21 mouse cellular contexts compared by ENCODE assay signal in genomic region chr19:5485371-5485770, GRCm38 (mm10). TPM values are rescaled to one million over a fixed set of nuclear protein-coding genes. Genes with fewer than 3 reads are reported as not detected.
DNase-seq lines count a peak whose midpoint lies in the region; ATAC-seq and TF ChIP-seq lines count a peak whose summit lies in the region.
"Had no signal": no experiment of that assay in that cellular context is flagged by ENCODE, and none has a peak within 500 bp of the region (broad histone marks: within the 10 kb centered on the region; RNA-seq: fewer than 3 reads in every experiment).

No protein-coding gene starts in this region.

- 11% methylated on average over 8 of the region's 8 CpGs for WGBS in cerebellum, adult 2 months
- WGBS in limb, embryonic 15.5 days = 91% methylated on average over 8 of the region's 8 CpGs
- WGBS in limb, embryonic 10.5 days = 95% methylated on average over 8 of the region's 8 CpGs
- WGBS in neural tube, embryonic 13.5 days = 96% methylated on average over 8 of the region's 8 CpGs
- WGBS in neural tube, embryonic 15.5 days = 95% methylated on average over 8 of the region's 8 CpGs

- peak in 1 of 2 experiments; percentile 73 for DNase-seq in cerebellum, adult 2 months
- DNase-seq in cerebellum, postnatal 10 days = no peak
- DNase-seq in limb, embryonic 10.5 days (ENCODE audit: low spot score) = no peak
- DNase-seq in adrenal gland, adult 18-20 months (ENCODE audit: low spot score in 2 of 2) = no peak
- DNase-seq: adrenal gland, postnatal 36 days; forebrain, postnatal 0 days; gastrocnemius, postnatal 14 days; heart, adult 18-20 months; layer of hippocampus, adult 9-11 months had no signal

- no peak for ATAC-seq in limb, embryonic 15.5 days (ENCODE audit: insufficient number of reproducible peaks, low FRiP score, low TSS enrichment, low read depth)
- no peak for ATAC-seq in neural tube, embryonic 13.5 days (ENCODE audit: low read depth)
- ATAC-seq in neural tube, embryonic 15.5 days (ENCODE audit: low FRiP score) = no peak
- ATAC-seq: forebrain, postnatal 0 days; hindbrain, postnatal 0 days; intestine, embryonic 16.5 days; midbrain, embryonic 16.5 days had no signal

- no peak overlapping the region for H3K9ac ChIP-seq in limb, embryonic 15.5 days
- 0 out of 2 replicates have a peak overlapping the region, but pooled peaks have one; percentile 1 for H3K9ac ChIP-seq in neural tube, embryonic 13.5 days
- H3K9ac ChIP-seq in neural tube, embryonic 15.5 days (replicated peaks) = no peak overlapping the region
- H3K9ac ChIP-seq: forebrain, postnatal 0 days; kidney, embryonic 15.5 days; liver, embryonic 14.5 days had no signal

- TF ChIP-seq POLR2A in cerebellum, adult 2 months (IDR thresholded peaks at IDR 0.05; ENCODE audit: borderline replicate concordance, insufficient read depth, low read length) = no peak

- peaks cover 60% of the 10 kb centered on the region for H3K36me3 ChIP-seq in limb, embryonic 15.5 days
- peaks cover 65% of the 10 kb centered on the region for H3K36me3 ChIP-seq in limb, embryonic 10.5 days
- peaks cover 62% of the 10 kb centered on the region for H3K36me3 ChIP-seq in neural tube, embryonic 13.5 days
- peaks cover 44% of the 10 kb centered on the region for H3K36me3 ChIP-seq in neural tube, embryonic 15.5 days

- H3K9me3 ChIP-seq in limb, embryonic 15.5 days = no peaks in the 10 kb centered on the region
- H3K9me3 ChIP-seq in limb, embryonic 10.5 days (replicated peaks) = no peaks in the 10 kb centered on the region
- no peaks in the 10 kb centered on the region for H3K9me3 ChIP-seq in neural tube, embryonic 13.5 days
- no peaks in the 10 kb centered on the region for H3K9me3 ChIP-seq in neural tube, embryonic 15.5 days (replicated peaks)
- H3K9me3 ChIP-seq: forebrain, embryonic 10.5 days; heart, embryonic 12.5 days; kidney, embryonic 15.5 days; midbrain, embryonic 10.5 days had no signal

- H3K27ac ChIP-seq in cerebellum, adult 2 months (ENCODE audit: insufficient read depth, low read length) = peak overlapping the region; percentile 90
- peak overlapping the region; percentile 33; the same call in 1 of the 2 replicates for H3K27ac ChIP-seq in limb, embryonic 15.5 days
- H3K27ac ChIP-seq in limb, embryonic 10.5 days = no peak overlapping the region
- H3K27ac ChIP-seq in neural tube, embryonic 13.5 days (replicated peaks) = no peak overlapping the region
- H3K27ac ChIP-seq in neural tube, embryonic 15.5 days (replicated peaks) = no peak overlapping the region
- H3K27ac ChIP-seq: forebrain, embryonic 10.5 days; hindbrain, postnatal 0 days; liver, embryonic 14.5 days; midbrain, embryonic 10.5 days; stomach, postnatal 0 days had no signal

- H3K4me2 ChIP-seq in limb, embryonic 15.5 days = no peak overlapping the region
- no peak overlapping the region for H3K4me2 ChIP-seq in neural tube, embryonic 13.5 days
- no peak overlapping the region for H3K4me2 ChIP-seq in neural tube, embryonic 15.5 days
- H3K4me2 ChIP-seq: heart, embryonic 12.5 days; kidney, embryonic 15.5 days had no signal

- peaks cover 39% of the 10 kb centered on the region for H3K4me1 ChIP-seq in cerebellum, adult 2 months (ENCODE audit: control insufficient read depth, insufficient read depth, low read length)
- peaks cover 34% of the 10 kb centered on the region for H3K4me1 ChIP-seq in limb, embryonic 15.5 days
- peaks cover 34% of the 10 kb centered on the region for H3K4me1 ChIP-seq in limb, embryonic 10.5 days
- peaks cover 35% of the 10 kb centered on the region for H3K4me1 ChIP-seq in neural tube, embryonic 13.5 days (replicated peaks)
- peaks cover 35% of the 10 kb centered on the region for H3K4me1 ChIP-seq in neural tube, embryonic 15.5 days

- H3K4me3 ChIP-seq in cerebellum, adult 2 months (replicated peaks; ENCODE audit: insufficient read depth, low read depth, low read length) = peak overlapping the region; percentile 33
- H3K4me3 ChIP-seq in limb, embryonic 15.5 days = no peak overlapping the region
- no peak overlapping the region for H3K4me3 ChIP-seq in limb, embryonic 10.5 days
- no peak overlapping the region for H3K4me3 ChIP-seq in neural tube, embryonic 13.5 days
- H3K4me3 ChIP-seq in neural tube, embryonic 15.5 days (replicated peaks) = no peak overlapping the region
- H3K4me3 ChIP-seq: forebrain, embryonic 10.5 days; heart, embryonic 12.5 days; kidney, embryonic 15.5 days; midbrain, embryonic 10.5 days had no signal

- no peaks in the 10 kb centered on the region for H3K27me3 ChIP-seq in cerebellum, adult 2 months (ENCODE audit: control insufficient read depth, insufficient read depth, low read length)
- no peaks in the 10 kb centered on the region for H3K27me3 ChIP-seq in limb, embryonic 15.5 days
- no peaks in the 10 kb centered on the region for H3K27me3 ChIP-seq in limb, embryonic 10.5 days (ENCODE audit: low read depth, poor library complexity, severe bottlenecking)
- H3K27me3 ChIP-seq in neural tube, embryonic 13.5 days = no peaks in the 10 kb centered on the region
- no peaks in the 10 kb centered on the region for H3K27me3 ChIP-seq in neural tube, embryonic 15.5 days (replicated peaks)
- H3K27me3 ChIP-seq: heart, embryonic 12.5 days; kidney, embryonic 15.5 days had no signal

- TF ChIP-seq CTCF in cerebellum, adult 2 months (IDR thresholded peaks at IDR 0.05; ENCODE audit: borderline replicate concordance, insufficient read depth, low read depth, low read length) = no peak

RNA-seq across cellular contexts. Expression of gene Mus81, which starts 2.8 kb away (rescaled TPM):
- 94.2 and 115 TPM in 2 replicates for polyA plus RNA-seq in cerebellum, adult 2 months (2012; rRNA removed)
- polyA plus RNA-seq in limb, embryonic 15.5 days (2015; fragmentation: Nextera tagmentation; extraction: Ambion mirVana) = 35.5 and 36.6 TPM in 2 replicates
- polyA plus RNA-seq in limb, embryonic 10.5 days (2016; fragmentation: Nextera tagmentation; extraction: Ambion mirVana) = 38.2 and 40.4 TPM in 2 replicates
- 40.4 and 43.2 TPM in 2 replicates for polyA plus RNA-seq in neural tube, embryonic 13.5 days (2015; fragmentation: Nextera tagmentation; extraction: Ambion mirVana)
- polyA plus RNA-seq in neural tube, embryonic 15.5 days (2015; fragmentation: Nextera tagmentation; extraction: Ambion mirVana) = 48.0 and 48.4 TPM in 2 replicates
- total RNA-seq in adrenal gland, adult 18-20 months (2021) = 10 to 100 TPM; 25.1 to 35.8 TPM

RNA-seq across cellular contexts. Expression of gene Cfl1, which starts 4.9 kb away (rescaled TPM):
- 1,135 and 1,193 TPM in 2 replicates for polyA plus RNA-seq in cerebellum, adult 2 months (2012; rRNA removed)
- polyA plus RNA-seq in limb, embryonic 15.5 days (2015; fragmentation: Nextera tagmentation; extraction: Ambion mirVana) = 2,209 and 2,356 TPM in 2 replicates
- 3,106 and 3,128 TPM in 2 replicates for polyA plus RNA-seq in limb, embryonic 10.5 days (2016; fragmentation: Nextera tagmentation; extraction: Ambion mirVana)
- polyA plus RNA-seq in neural tube, embryonic 13.5 days (2015; fragmentation: Nextera tagmentation; extraction: Ambion mirVana) = 3,494 and 3,643 TPM in 2 replicates
- 3,233 and 3,320 TPM in 2 replicates for polyA plus RNA-seq in neural tube, embryonic 15.5 days (2015; fragmentation: Nextera tagmentation; extraction: Ambion mirVana)
- total RNA-seq in adrenal gland, adult 18-20 months (2021) = 100 to 1,000 TPM; 689 to 693 TPM

RNA-seq across cellular contexts. Expression of gene Efemp2, which starts 11.6 kb away (rescaled TPM):
- 43.3 and 43.4 TPM in 2 replicates for polyA plus RNA-seq in cerebellum, adult 2 months (2012; rRNA removed)
- 221 and 223 TPM in 2 replicates for polyA plus RNA-seq in limb, embryonic 15.5 days (2015; fragmentation: Nextera tagmentation; extraction: Ambion mirVana)
- 85.6 and 99.7 TPM in 2 replicates for polyA plus RNA-seq in limb, embryonic 10.5 days (2016; fragmentation: Nextera tagmentation; extraction: Ambion mirVana)
- polyA plus RNA-seq in neural tube, embryonic 13.5 days (2015; fragmentation: Nextera tagmentation; extraction: Ambion mirVana) = 56.9 and 60.8 TPM in 2 replicates
- 54.0 and 62.6 TPM in 2 replicates for polyA plus RNA-seq in neural tube, embryonic 15.5 days (2015; fragmentation: Nextera tagmentation; extraction: Ambion mirVana)
- total RNA-seq in adrenal gland, adult 18-20 months (2021) = 10 to 100 TPM; 56.9 to 91.1 TPM

RNA-seq across cellular contexts. Expression of gene Ctsw, which starts 17.1 kb away (rescaled TPM):
- polyA plus RNA-seq in cerebellum, adult 2 months (2012; rRNA removed) = 1.2 and 1.5 TPM in 2 replicates
- polyA plus RNA-seq in limb, embryonic 15.5 days (2015; fragmentation: Nextera tagmentation; extraction: Ambion mirVana) = 0.82 and 1.7 TPM in 2 replicates
- 1.6 and 1.9 TPM in 2 replicates for polyA plus RNA-seq in limb, embryonic 10.5 days (2016; fragmentation: Nextera tagmentation; extraction: Ambion mirVana)
- 3.2 and 5.6 TPM in 2 replicates for polyA plus RNA-seq in neural tube, embryonic 13.5 days (2015; fragmentation: Nextera tagmentation; extraction: Ambion mirVana)
- 4.5 and 9.0 TPM in 2 replicates for polyA plus RNA-seq in neural tube, embryonic 15.5 days (2015; fragmentation: Nextera tagmentation; extraction: Ambion mirVana)
- total RNA-seq in adrenal gland, adult 18-20 months (2021) = 1 to 10 TPM; 1.0 to 2.1 TPM
- total RNA-seq: gastrocnemius, postnatal 14 days had no signal

RNA-seq across cellular contexts. Expression of gene 1700020D05Rik, which starts 18.2 kb away (rescaled TPM):
- 6.7 and 6.8 TPM in 2 replicates for polyA plus RNA-seq in cerebellum, adult 2 months (2012; rRNA removed)
- polyA plus RNA-seq in limb, embryonic 15.5 days (2015; fragmentation: Nextera tagmentation; extraction: Ambion mirVana) = not detected in 2 replicates
- polyA plus RNA-seq in limb, embryonic 10.5 days (2016; fragmentation: Nextera tagmentation; extraction: Ambion mirVana) = not detected in 2 replicates
- polyA plus RNA-seq in neural tube, embryonic 13.5 days (2015; fragmentation: Nextera tagmentation; extraction: Ambion mirVana) = not detected in 2 replicates
- 0.20 and 0.42 TPM in 2 replicates for polyA plus RNA-seq in neural tube, embryonic 15.5 days (2015; fragmentation: Nextera tagmentation; extraction: Ambion mirVana)
- total RNA-seq in adrenal gland, adult 18-20 months (2021) = 1 to 10 TPM; 1.7 to 2.2 TPM
- polyA plus RNA-seq: forebrain, embryonic 10.5 days; forebrain, postnatal 0 days; hindbrain, postnatal 0 days; intestine, embryonic 16.5 days; midbrain, embryonic 10.5 days; midbrain, embryonic 16.5 days; stomach, postnatal 0 days had no signal

Comparison
In these comparisons a context has a peak if more than half of its experiments do, and no peak if none do; other contexts are left out.
1. H3K27ac ChIP-seq: peak in cerebellum, adult 2 months (single experiment) and limb, embryonic 15.5 days (single experiment); none in limb, embryonic 10.5 days (single experiment), neural tube, embryonic 13.5 days (single experiment) and neural tube, embryonic 15.5 days (single experiment).